Mouse (Mus musculus): ENCODE results near the gene Cyp2c65. TPM values are rescaled to one million over a fixed set of nuclear protein-coding genes. Genes with fewer than 3 reads are reported as not detected.
"Not testable (repeated sequence)": the region's sequence is repeated elsewhere in the genome, so short reads cannot be mapped to it uniquely, and the experiment has no call there.

Gene Cyp2c65
- not detected in 2 replicates for polyA plus RNA-seq (2012; ENCODE audit: insufficient read depth, low replicate concordance)

- Histone ChIP-seq H3K4me1 (no peaks in the 10 kb centered on the region), H3K9me3 (no peaks in the 10 kb centered on the region), H3K4me3 (replicated peaks) (no peak within 1 kb of the TSS), H3K27me3 (replicated peaks) (no peaks in the 10 kb centered on the region), H3K36me3 (replicated peaks; ENCODE audit: low read length) (no peaks in the 10 kb centered on the region)
- no peak for TF ChIP-seq GATA1 (IDR thresholded peaks at IDR 0.05; ENCODE audit: borderline replicate concordance, low read length)
- TF ChIP-seq FLI1 (IDR thresholded peaks at IDR 0.05; ENCODE audit: low read length), result no peak
These were observed at the start of gene Cyp2c65 for GRCm38 (mm10) chr19:39060719-39061118. Gene Cyp2c65 (plus strand): TSS chr19:39061015.

GRCm38 (mm10) chr19:39057928-39058327, 2.9 kb upstream of the Cyp2c65 start:
- Histone ChIP-seq H3K9me3 (no peaks in the 10 kb centered on the region), H3K36me3 (replicated peaks; ENCODE audit: low read length) (no peaks in the 10 kb centered on the region), H3K27me3 (replicated peaks) (no peaks in the 10 kb centered on the region), H3K4me3 (replicated peaks) (no peak overlapping the region), H3K4me1 (no peaks in the 10 kb centered on the region)
- TF ChIP-seq GATA1 (IDR thresholded peaks at IDR 0.05; ENCODE audit: borderline replicate concordance, low read length) (no peak), FLI1 (IDR thresholded peaks at IDR 0.05; ENCODE audit: low read length) (no peak)

- not testable (repeated sequence) for H3K27me3 ChIP-seq (replicated peaks); H3K36me3 ChIP-seq (replicated peaks; ENCODE audit: low read length); H3K4me1 ChIP-seq; H3K4me3 ChIP-seq (replicated peaks)
- H3K9me3 ChIP-seq, result peaks cover 15% of the 10 kb centered on the region
These were observed 38.0 kb downstream of the Cyp2c65 start for GRCm38 (mm10) chr19:39098779-39099178.

GRCm38 (mm10) chr19:39113644-39114043, 52.8 kb downstream of the Cyp2c65 start, which contains the start of gene Cyp2c66:
Gene Cyp2c66 (plus strand): TSS chr19:39113898.
- Histone ChIP-seq H3K9me3 (no peaks in the 10 kb centered on the region), H3K27me3 (replicated peaks) (no peaks in the 10 kb centered on the region), H3K4me1 (no peaks in the 10 kb centered on the region), H3K36me3 (replicated peaks; ENCODE audit: low read length) (no peaks in the 10 kb centered on the region), H3K4me3 (replicated peaks) (no peak within 1 kb of the TSS)
- TF ChIP-seq FLI1 (IDR thresholded peaks at IDR 0.05; ENCODE audit: low read length) (no peak), GATA1 (IDR thresholded peaks at IDR 0.05; ENCODE audit: borderline replicate concordance, low read length) (no peak)

Other genes with a start within 250 kb of the Cyp2c65 start
- 0.35 TPM in 1 of 2 replicates, not detected in the other for gene Noc3l, start 241.8 kb upstream of the Cyp2c65 start, polyA plus RNA-seq (2012; ENCODE audit: insufficient read depth, low replicate concordance)
- gene Tbc1d12, start 224.4 kb upstream of the Cyp2c65 start, polyA plus RNA-seq (2012; ENCODE audit: insufficient read depth, low replicate concordance), result 0.46 TPM in 1 of 2 replicates, not detected in the other
- 1.4 and 1.5 TPM in 2 replicates for gene Hells, start 130.1 kb upstream of the Cyp2c65 start, polyA plus RNA-seq (2012; ENCODE audit: insufficient read depth, low replicate concordance)
- gene Cyp2c55, start 54.0 kb upstream of the Cyp2c65 start, polyA plus RNA-seq (2012; ENCODE audit: insufficient read depth, low replicate concordance), result not detected in 2 replicates
- not detected in 2 replicates for gene Cyp2c66, start 52.9 kb downstream of the Cyp2c65 start, polyA plus RNA-seq (2012; ENCODE audit: insufficient read depth, low replicate concordance)
- gene Cyp2c29, start 208.4 kb downstream of the Cyp2c65 start, polyA plus RNA-seq (2012; ENCODE audit: insufficient read depth, low replicate concordance), result not detected in 2 replicates

Measured in megakaryocyte, embryonic 14.5 days (primary cell).